Mouse (Mus musculus) kidney, embryonic 14.5 days (tissue): ENCODE measurements around the gene Olfr651. TPM values are rescaled to one million over a fixed set of nuclear protein-coding genes. Genes with fewer than 3 reads are reported as not detected.

Source experiments
- ATAC-seq: fragments of 200-750 bp; cut with Nextera tagmentation; 2 replicates; pipeline ENCODE4 v1.8.0; 2017; ENCODE audit warnings: moderate number of reproducible peaks, mild to moderate bottlenecking, moderate TSS enrichment, moderate library complexity; ENCODE audit not compliant: low FRiP score, low TSS enrichment
- H3K27ac ChIP-seq: fragments of 300-500 bp; sonication (generic); 2 replicates; pipeline ENCODE4 v1.5.1; 2014; ENCODE audit warnings: low read depth, mild to moderate bottlenecking, low read length, moderate library complexity, mixed read lengths
- H3K27me3 ChIP-seq: fragments of 300-500 bp; sonication (generic); 2 replicates; pipeline ENCODE4 v1.6.1; 2014; ENCODE audit warnings: mild to moderate bottlenecking, low read length; ENCODE audit not compliant: control insufficient read depth, insufficient read depth
- H3K36me3 ChIP-seq: fragments of 300-500 bp; sonication (generic); 2 replicates; pipeline ENCODE4 v1.6.1; 2014; ENCODE audit warnings: low read length, mixed read lengths; ENCODE audit not compliant: control insufficient read depth, insufficient read depth
- H3K4me1 ChIP-seq: fragments of 300-500 bp; sonication (generic); 2 replicates; pipeline ENCODE4 v1.6.1; 2014; ENCODE audit warnings: low read length, mixed read lengths; ENCODE audit not compliant: control insufficient read depth, insufficient read depth
- H3K4me2 ChIP-seq: fragments of 300-500 bp; sonication (generic); replicated peaks from 2 replicates; pipeline ENCODE4 v1.6.1; 2014; ENCODE audit warnings: low read depth, mild to moderate bottlenecking, low read length
- H3K4me3 ChIP-seq: fragments of 300-500 bp; sonication (generic); 2 replicates; pipeline ENCODE4 v1.5.1; 2014; ENCODE audit warnings: mild to moderate bottlenecking, low read length
- H3K9ac ChIP-seq: fragments of 300-500 bp; sonication (generic); 2 replicates; pipeline ENCODE4 v1.6.1; 2014; ENCODE audit warnings: low read depth, mild to moderate bottlenecking, low read length, moderate library complexity
- H3K9me3 ChIP-seq: fragments of 300-500 bp; sonication (generic); 2 replicates; pipeline ENCODE4 v1.6.1; 2016; ENCODE audit warnings: low read length; ENCODE audit not compliant: control insufficient read depth
- whole genome bisulfite sequencing: fragments of 180-500 bp; shearing (Covaris S2); extraction: QIAGEN DNeasy Blood & Tissue Kit; methylation state at CpG from one replicate; pipeline ENCODE4 v1.1.7; 2014; 5-methylcytosine and 5-hydroxymethylcytosine counted together
- polyA plus RNA-seq: library from polyadenylated mRNA; unstranded; fragments of >200 nt; fragmentation: Nextera tagmentation; extraction: Ambion mirVana; gene quantifications from 2 replicates; pipeline ENCODE4 v1.2.1, GENCODE M21; 2014

Olfr651 gene
- polyA plus RNA-seq, 1 experiment from 2014 or later, result not detected

DNA sequence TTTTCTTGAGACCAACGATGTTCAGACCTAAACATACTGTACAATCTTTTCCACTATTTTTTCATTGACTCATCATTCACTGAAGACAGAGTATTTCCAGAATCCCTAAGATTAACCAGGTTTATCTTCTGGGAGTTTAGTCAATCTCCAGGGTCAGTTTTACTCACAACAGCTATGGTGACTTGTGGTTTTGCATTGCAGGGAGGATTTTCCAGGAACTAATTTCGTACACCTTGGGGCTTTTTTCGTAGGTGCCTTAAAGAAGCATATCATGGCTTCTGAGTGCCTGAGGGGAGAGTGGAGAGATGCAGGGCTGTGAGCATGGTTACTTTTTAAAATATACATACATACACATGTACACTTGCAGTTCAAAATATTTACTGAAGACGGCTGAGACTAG lies 36.8 kb downstream of the Olfr651 start, which contains the start of gene Olfr654:
Gene Olfr654 (plus strand): TSS at position 301 of the 400 bp plus-strand sequence.
- no peak within 1 kb of the TSS for H3K9ac ChIP-seq
- no peak for ATAC-seq
- no peak within 1 kb of the TSS for H3K4me3 ChIP-seq
- no peaks in the 10 kb centered on the region for H3K36me3 ChIP-seq
- no peaks in the 10 kb centered on the region for H3K4me1 ChIP-seq
- WGBS, result 93% methylated on average over 4 of the region's 4 CpGs
- no peaks in the 10 kb centered on the region for H3K27me3 ChIP-seq
- H3K4me2 ChIP-seq, result no peak within 1 kb of the TSS
- no peaks in the 10 kb centered on the region for H3K9me3 ChIP-seq
- no peak within 1 kb of the TSS for H3K27ac ChIP-seq

DNA sequence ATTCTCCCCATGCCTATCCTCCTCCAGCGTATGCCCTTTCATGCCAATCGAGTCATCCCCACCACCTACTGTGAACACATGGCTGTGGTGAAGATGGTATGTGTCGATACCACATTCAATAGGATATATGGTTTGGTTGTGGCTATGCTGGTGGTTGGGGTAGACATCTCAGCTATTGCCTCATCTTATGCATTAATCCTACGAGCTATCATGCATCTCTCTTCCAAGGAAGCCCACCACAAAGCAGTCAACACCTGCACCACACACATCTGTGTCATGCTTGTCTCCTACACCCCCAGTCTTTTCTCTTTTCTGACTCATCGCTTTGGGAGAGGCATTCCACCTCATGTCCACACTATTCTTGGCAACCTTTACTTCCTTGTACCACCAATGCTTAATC lies 38.3 kb downstream of the Olfr651 start:
- no peaks in the 10 kb centered on the region for H3K36me3 ChIP-seq
- H3K27ac ChIP-seq, result no peak overlapping the region
- ATAC-seq, result no peak
- 83% methylated on average over 5 of the region's 5 CpGs for WGBS
- no peaks in the 10 kb centered on the region for H3K9me3 ChIP-seq
- no peaks in the 10 kb centered on the region for H3K4me1 ChIP-seq
- no peak overlapping the region for H3K4me2 ChIP-seq
- no peaks in the 10 kb centered on the region for H3K27me3 ChIP-seq
- H3K4me3 ChIP-seq, result no peak overlapping the region
- H3K9ac ChIP-seq, result no peak overlapping the region

DNA sequence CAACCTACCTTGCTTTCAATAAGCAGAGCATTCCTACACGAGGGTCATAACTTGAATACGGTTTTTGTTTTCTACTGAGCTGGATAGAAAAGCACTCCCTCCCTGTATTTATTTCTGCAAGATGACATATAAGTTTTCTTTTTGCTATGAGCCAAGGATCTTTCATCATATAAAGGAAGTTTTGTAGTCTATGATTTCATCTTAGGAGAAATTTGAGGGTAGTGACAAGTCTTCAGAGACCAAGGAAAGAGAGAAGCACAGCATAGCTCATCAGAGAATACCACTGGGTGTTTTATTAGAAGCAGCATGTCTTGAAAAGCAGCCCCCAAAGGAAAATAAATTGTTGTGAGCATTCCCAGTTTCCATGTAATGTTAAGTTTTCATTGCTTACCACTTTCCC lies 51.7 kb downstream of the Olfr651 start, which contains the start of gene Olfr655:
Gene Olfr655 (minus strand): TSS at position 101 of the 400 bp plus-strand sequence.
- H3K4me3 ChIP-seq, result no peak within 1 kb of the TSS
- WGBS, result 92% methylated on average over 2 of the region's 2 CpGs
- H3K9ac ChIP-seq, result no peak within 1 kb of the TSS
- H3K36me3 ChIP-seq, result no peaks in the 10 kb centered on the region
- no peak within 1 kb of the TSS for H3K27ac ChIP-seq
- no peaks in the 10 kb centered on the region for H3K4me1 ChIP-seq
- no peaks in the 10 kb centered on the region for H3K27me3 ChIP-seq
- no peaks in the 10 kb centered on the region for H3K9me3 ChIP-seq
- no peak within 1 kb of the TSS for H3K4me2 ChIP-seq
- no peak for ATAC-seq

DNA sequence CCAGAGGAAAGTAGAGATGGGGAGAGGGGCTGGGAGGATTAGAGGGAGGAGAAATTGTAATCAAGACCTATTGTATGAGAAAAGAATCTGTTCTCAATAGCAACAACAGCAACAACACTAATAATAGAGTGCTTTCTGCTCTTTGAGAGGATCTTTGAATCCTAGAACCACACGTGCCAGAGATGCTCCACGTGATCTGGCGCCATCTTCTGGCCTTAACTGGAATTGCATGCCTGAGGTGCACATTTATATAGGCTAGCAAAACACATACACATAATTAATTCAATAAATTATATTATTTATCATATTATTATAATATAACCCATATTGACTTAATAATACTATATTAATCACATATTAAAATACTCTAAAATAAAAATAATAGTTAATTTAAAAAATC lies 53.2 kb downstream of the Olfr651 start:
- Histone ChIP-seq H3K27me3 (no peaks in the 10 kb centered on the region), H3K4me1 (no peaks in the 10 kb centered on the region), H3K4me2 (no peak overlapping the region), H3K9ac (no peak overlapping the region), H3K4me3 (no peak overlapping the region), H3K36me3 (no peaks in the 10 kb centered on the region), H3K9me3 (no peaks in the 10 kb centered on the region), H3K27ac (no peak overlapping the region)
- no peak for ATAC-seq
- WGBS, result 2% methylated on average over 3 of the region's 3 CpGs

Other genes with a start within 250 kb of the Olfr651 start
- 4.5 and 6.3 TPM in 2 replicates for gene Trim12a, start 234.7 kb upstream of the Olfr651 start, polyA plus RNA-seq
- gene Trim34b, start 220.7 kb upstream of the Olfr651 start, polyA plus RNA-seq, result 0.40 and 0.50 TPM in 2 replicates
- gene Trim12c, start 196.8 kb upstream of the Olfr651 start, polyA plus RNA-seq, result 2.0 and 2.8 TPM in 2 replicates
- gene Trim30b, start 180.2 kb upstream of the Olfr651 start, polyA plus RNA-seq, result not detected in 2 replicates
- gene Trim30c, start 149.3 kb upstream of the Olfr651 start, polyA plus RNA-seq, result 0.20 TPM in 1 of 2 replicates, not detected in the other
- 1.0 and 1.3 TPM in 2 replicates for gene Trim30a, start 84.9 kb upstream of the Olfr651 start, polyA plus RNA-seq
- gene Trim30d, start 42.3 kb upstream of the Olfr651 start, polyA plus RNA-seq, result 0.41 and 0.49 TPM in 2 replicates
- not detected in 2 replicates for gene Olfr652, start 10.8 kb downstream of the Olfr651 start, polyA plus RNA-seq
- gene Olfr653, start 27.2 kb downstream of the Olfr651 start, polyA plus RNA-seq, result not detected in 2 replicates
- not detected in 2 replicates for gene Olfr654, start 36.9 kb downstream of the Olfr651 start, polyA plus RNA-seq
- gene Olfr655, start 51.6 kb downstream of the Olfr651 start, polyA plus RNA-seq, result not detected in 2 replicates
- not detected in 2 replicates for gene Olfr656, start 63.8 kb downstream of the Olfr651 start, polyA plus RNA-seq
- not detected in 2 replicates for gene Olfr657, start 74.7 kb downstream of the Olfr651 start, polyA plus RNA-seq
- not detected in 2 replicates for gene Olfr658, start 97.2 kb downstream of the Olfr651 start, polyA plus RNA-seq
- gene Olfr659, start 116.6 kb downstream of the Olfr651 start, polyA plus RNA-seq, result not detected in 2 replicates
- not detected in 2 replicates for gene Olfr661, start 136.4 kb downstream of the Olfr651 start, polyA plus RNA-seq
- gene Usp17le, start 227.3 kb downstream of the Olfr651 start, polyA plus RNA-seq, result not detected in 2 replicates